Mouse (Mus musculus) G1E (cell line): ENCODE results near the gene Slc8a2.

Experiments used
- CTCF ChIP-seq: IDR thresholded peaks from 2 replicates; pipeline ENCODE4 v1.5.1; 2012; ENCODE audit warnings: low read depth, low read length, inconsistent platforms, mixed read lengths
- POLR2AphosphoS5 ChIP-seq: IDR thresholded peaks from 2 replicates; pipeline ENCODE4 v1.6.1; 2012; ENCODE audit warnings: low read depth, low read length, inconsistent platforms; ENCODE audit not compliant: insufficient replicate concordance

DNA sequence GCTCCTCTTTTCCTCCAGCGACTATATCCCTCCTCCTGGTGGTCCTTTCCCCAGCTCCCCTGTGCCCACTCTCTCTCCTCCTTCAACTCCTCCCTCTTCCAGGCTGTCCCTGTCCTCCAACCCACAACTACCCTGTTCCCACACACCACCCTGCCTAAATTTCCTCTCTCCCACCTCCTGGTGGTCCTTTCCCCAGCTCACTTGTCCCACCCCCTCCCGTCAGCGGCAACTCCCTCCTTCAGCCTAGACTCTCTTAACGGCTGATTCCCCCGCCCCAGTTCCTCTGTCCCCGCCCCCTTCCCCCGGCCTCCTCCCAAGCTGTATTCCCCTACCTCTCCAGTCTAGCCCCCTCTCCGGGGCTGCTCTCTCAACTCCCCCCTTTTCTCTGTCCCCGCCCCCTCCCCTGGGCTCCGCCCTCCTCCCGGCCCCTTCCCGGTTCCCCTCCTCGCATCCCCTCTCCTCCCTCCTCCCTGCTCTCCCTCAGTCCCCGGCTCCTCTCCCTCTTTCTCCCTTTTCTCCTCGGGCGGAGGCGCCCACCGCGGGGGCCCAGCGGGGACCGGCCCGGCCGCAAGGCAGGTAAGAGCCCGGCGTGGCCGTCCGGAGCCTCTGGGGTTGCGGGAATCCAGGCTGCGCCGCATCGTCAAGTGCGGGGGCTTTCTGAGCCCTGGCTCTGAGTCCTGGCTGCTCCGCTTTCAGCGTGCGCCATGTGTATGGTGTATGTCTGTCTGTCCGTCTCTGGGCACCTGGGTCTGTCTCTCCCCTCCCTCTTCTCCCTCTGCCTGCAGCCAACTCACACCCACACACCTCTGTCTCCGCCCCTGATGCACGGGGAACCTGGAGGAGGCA lies 443 bp downstream of the Slc8a2 start:
- TF ChIP-seq CTCF: no peak
- no peak for TF ChIP-seq POLR2AphosphoS5
